Mouse (Mus musculus) cortical plate, adult 2 months (tissue): ENCODE measurements at regions not wholly inside any gene's neighbourhood (a gene's known extent, or its start where the extent isn't known, plus 50 kb on each side); places are given as distances from the start of the nearest gene placed in this dataset.
"Not testable (repeated sequence)": the region's sequence is repeated elsewhere in the genome, so short reads cannot be mapped to it uniquely, and the experiment has no call there.

Experiments
- CTCF ChIP-seq: fragments of 200-500 bp; IDR thresholded peaks from 2 replicates; pipeline ENCODE4 v1.5.1; 2011; ENCODE audit warnings: mild to moderate bottlenecking, control low read depth, low read length; ENCODE audit not compliant: insufficient read depth; ENCODE audit errors: extremely low read depth
- POLR2A ChIP-seq: fragments of 200-500 bp; IDR thresholded peaks from 2 replicates; pipeline ENCODE4 v1.6.1; 2011; ENCODE audit warnings: mild to moderate bottlenecking, low read length, control low read depth; ENCODE audit not compliant: insufficient read depth; ENCODE audit errors: extremely low read depth

- TF ChIP-seq CTCF, POLR2A: not testable (repeated sequence)
Observed at GRCm38 (mm10) chr9:6845281-6845680, 339.0 kb downstream of the Dync2h1 start.
